Mouse (Mus musculus) limb, embryonic 15.5 days (tissue): ENCODE measurements around the gene Golga5. TPM values are rescaled to one million over a fixed set of nuclear protein-coding genes. Genes with fewer than 3 reads are reported as not detected.

Experiments used
- ATAC-seq: fragments of 200-750 bp; cut with Nextera tagmentation; 2 replicates; pipeline ENCODE4 v1.8.0; 2017; ENCODE audit warnings: low read depth, moderate TSS enrichment; ENCODE audit not compliant: insufficient number of reproducible peaks, low FRiP score, low TSS enrichment
- H3K27ac ChIP-seq: fragments of 300-500 bp; sonication (generic); 2 replicates; pipeline ENCODE4 v1.5.1; 2015; ENCODE audit warnings: moderate library complexity, mild to moderate bottlenecking, inconsistent platforms
- H3K27me3 ChIP-seq: fragments of 300-500 bp; sonication (generic); 2 replicates; pipeline ENCODE4 v1.6.1; 2015; ENCODE audit warnings: inconsistent platforms
- H3K36me3 ChIP-seq: fragments of 300-500 bp; sonication (generic); 2 replicates; pipeline ENCODE4 v1.6.1; 2015; ENCODE audit warnings: inconsistent platforms
- H3K4me1 ChIP-seq: fragments of 300-500 bp; sonication (generic); 2 replicates; pipeline ENCODE4 v1.6.1; 2015; ENCODE audit warnings: inconsistent platforms
- H3K4me2 ChIP-seq: fragments of 300-500 bp; sonication (generic); 2 replicates; pipeline ENCODE4 v1.6.1; 2015; ENCODE audit warnings: mild to moderate bottlenecking, inconsistent platforms
- H3K4me3 ChIP-seq: fragments of 300-500 bp; sonication (generic); 2 replicates; pipeline ENCODE4 v1.5.1; 2015; ENCODE audit warnings: mild to moderate bottlenecking, inconsistent platforms
- H3K9ac ChIP-seq: fragments of 300-500 bp; sonication (generic); 2 replicates; pipeline ENCODE4 v1.6.1; 2015; ENCODE audit warnings: inconsistent platforms
- H3K9me3 ChIP-seq: fragments of 300-500 bp; sonication (generic); 2 replicates; pipeline ENCODE4 v1.6.1; 2016; ENCODE audit warnings: inconsistent platforms
- WGBS: fragments of 180-500 bp; shearing (Covaris S2); methylation state at CpG from one replicate; pipeline ENCODE4 v1.1.7; 2015; 5-methylcytosine and 5-hydroxymethylcytosine counted together
- polyA plus RNA-seq: library from polyadenylated mRNA; unstranded; fragments of >200 nt; fragmentation: Nextera tagmentation; extraction: Ambion mirVana; gene quantifications from 2 replicates; pipeline ENCODE4 v1.2.1, GENCODE M21; 2015

Golga5 gene
- polyA plus RNA-seq, 1 experiment from 2014 or later: 44.1 TPM

- 57% methylated on average over 12 of the region's 12 CpGs for WGBS
- Histone ChIP-seq H3K27me3 (no peaks in the 10 kb centered on the region), H3K4me3 (no peak overlapping the region), H3K9me3 (no peaks in the 10 kb centered on the region), H3K36me3 (no peaks in the 10 kb centered on the region), H3K27ac (no peak overlapping the region), H3K4me2 (no peak overlapping the region), H3K9ac (no peak overlapping the region), H3K4me1 (peaks cover 7% of the 10 kb centered on the region; the same call in 1 of the 2 replicates)
- no peak for ATAC-seq
Measured at GRCm38 (mm10) chr12:102432238-102432637, 36.7 kb upstream of the Golga5 start.

- Histone ChIP-seq H3K4me3 (no peak overlapping the region), H3K9me3 (no peaks in the 10 kb centered on the region), H3K9ac (no peak overlapping the region), H3K27me3 (no peaks in the 10 kb centered on the region), H3K4me1 (peaks cover 19% of the 10 kb centered on the region), H3K27ac (no peak overlapping the region), H3K4me2 (no peak overlapping the region), H3K36me3 (no peaks in the 10 kb centered on the region)
- WGBS: 81% methylated on average over 4 of the region's 4 CpGs
- ATAC-seq: no peak
Measured at GRCm38 (mm10) chr12:102434107-102434506, 34.8 kb upstream of the Golga5 start.

- H3K36me3 ChIP-seq: no peaks in the 10 kb centered on the region
- no peak overlapping the region for H3K4me2 ChIP-seq
- ATAC-seq: no peak
- H3K4me3 ChIP-seq: no peak overlapping the region
- no peaks in the 10 kb centered on the region for H3K27me3 ChIP-seq
- 64% methylated on average over 10 of the region's 10 CpGs for WGBS
- H3K27ac ChIP-seq: no peak overlapping the region
- H3K9me3 ChIP-seq: no peaks in the 10 kb centered on the region
- peaks cover 19% of the 10 kb centered on the region for H3K4me1 ChIP-seq
- H3K9ac ChIP-seq: no peak overlapping the region
Measured at GRCm38 (mm10) chr12:102436939-102437526, 31.9 kb upstream of the Golga5 start.

DNA sequence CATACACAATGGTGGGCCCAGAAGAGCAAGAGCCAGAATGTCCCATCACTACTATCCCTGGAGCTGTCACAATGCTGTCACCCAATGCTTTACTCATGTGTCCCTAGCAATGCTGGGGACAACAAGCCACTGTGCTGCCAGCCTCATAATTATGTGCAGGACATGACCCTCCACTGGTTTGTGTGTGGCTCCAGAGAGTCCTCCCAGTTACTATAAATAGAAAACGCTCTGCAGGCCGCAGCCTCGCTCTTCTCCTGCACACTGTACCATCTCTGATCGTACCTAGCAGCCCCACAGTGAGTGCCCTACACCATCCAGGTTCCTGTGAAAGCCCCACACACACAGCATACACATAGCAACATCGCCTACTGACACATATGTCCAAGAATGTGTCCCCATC, 31.0 kb upstream of the Golga5 start:
- no peak for ATAC-seq

GRCm38 (mm10) chr12:102438983-102439631, 29.8 kb upstream of the Golga5 start:
- Histone ChIP-seq H3K4me1 (peaks cover 15% of the 10 kb centered on the region), H3K36me3 (no peaks in the 10 kb centered on the region), H3K9ac (peak overlapping the region; percentile 46), H3K4me2 (peak overlapping the region; percentile 66), H3K27ac (peak overlapping the region; percentile 65; the same call in 1 of the 2 replicates), H3K4me3 (peak overlapping the region; percentile 71), H3K27me3 (no peaks in the 10 kb centered on the region), H3K9me3 (no peaks in the 10 kb centered on the region)
- ATAC-seq: no peak
- WGBS: under 1% methylated on average over 20 of the region's 20 CpGs

More for the DNA sequence above, 31.0 kb upstream of the Golga5 start:
- Histone ChIP-seq H3K27ac (no peak overlapping the region), H3K9ac (no peak overlapping the region), H3K27me3 (no peaks in the 10 kb centered on the region), H3K4me2 (no peak overlapping the region), H3K4me1 (peaks cover 15% of the 10 kb centered on the region), H3K4me3 (peak overlapping the region; percentile 71; the same call in 1 of the 2 replicates), H3K9me3 (no peaks in the 10 kb centered on the region), H3K36me3 (no peaks in the 10 kb centered on the region)
- WGBS: 76% methylated on average over 5 of the region's 5 CpGs

DNA sequence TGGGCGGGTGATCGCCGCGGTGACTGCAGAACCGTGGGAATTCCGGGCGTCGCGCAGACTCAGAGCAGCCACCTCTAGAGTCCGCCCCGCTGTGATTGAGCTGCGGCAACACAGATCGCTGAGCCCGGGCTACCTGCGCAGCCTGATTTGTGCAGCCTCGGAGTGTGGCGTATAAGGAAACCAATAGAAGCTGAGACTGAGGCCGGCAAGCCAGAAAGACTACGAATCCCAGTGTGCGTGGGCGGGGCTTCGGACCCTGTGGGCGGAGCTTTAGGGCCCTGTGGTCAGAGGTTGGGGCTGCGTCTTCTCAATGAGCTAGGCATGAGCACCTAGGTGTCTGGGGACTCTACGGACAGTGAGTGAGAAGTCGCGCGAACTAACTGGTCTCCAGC, 29.3 kb upstream of the Golga5 start, which contains the start of gene Lgmn:
TSS of gene Lgmn (minus strand) at position 182 of the 392 bp plus-strand sequence.
- ATAC-seq: peak; percentile 98
- Histone ChIP-seq H3K4me1 (peaks cover 15% of the 10 kb centered on the region), H3K9ac (peak within 1 kb of the TSS; percentile 46), H3K9me3 (no peaks in the 10 kb centered on the region), H3K4me3 (peak within 1 kb of the TSS; percentile 71), H3K36me3 (no peaks in the 10 kb centered on the region), H3K4me2 (peak within 1 kb of the TSS; percentile 66), H3K27me3 (no peaks in the 10 kb centered on the region), H3K27ac (peak within 1 kb of the TSS; percentile 65; the same call in 1 of the 2 replicates)
- WGBS: under 1% methylated on average over 28 of the region's 28 CpGs

DNA sequence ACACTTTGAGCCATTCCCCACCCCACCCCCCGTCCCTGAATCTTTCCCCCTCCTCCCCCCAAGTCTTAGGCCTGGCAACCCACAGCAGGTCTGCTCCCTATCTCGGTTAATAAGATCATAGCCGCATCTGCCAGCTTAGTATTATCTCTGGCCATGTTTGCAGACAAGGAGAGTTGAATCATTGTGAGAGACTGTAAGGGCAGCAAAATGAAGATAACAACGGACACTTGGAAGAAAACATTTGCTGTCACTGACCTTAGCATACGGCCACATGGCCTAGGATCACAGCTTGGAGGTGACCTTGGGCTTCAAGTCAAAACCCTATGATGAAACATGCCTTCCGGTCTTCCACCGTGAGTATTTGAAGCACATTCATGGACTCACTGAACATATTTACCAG, 28.4 kb upstream of the Golga5 start:
- H3K36me3 ChIP-seq: no peaks in the 10 kb centered on the region
- no peak for ATAC-seq
- H3K4me1 ChIP-seq: peaks cover 15% of the 10 kb centered on the region
- H3K4me2 ChIP-seq: no peak overlapping the region
- no peak overlapping the region for H3K4me3 ChIP-seq
- WGBS: 84% methylated on average over 7 of the region's 7 CpGs
- H3K27me3 ChIP-seq: no peaks in the 10 kb centered on the region
- H3K9ac ChIP-seq: no peak overlapping the region
- H3K27ac ChIP-seq: no peak overlapping the region
- no peaks in the 10 kb centered on the region for H3K9me3 ChIP-seq

DNA sequence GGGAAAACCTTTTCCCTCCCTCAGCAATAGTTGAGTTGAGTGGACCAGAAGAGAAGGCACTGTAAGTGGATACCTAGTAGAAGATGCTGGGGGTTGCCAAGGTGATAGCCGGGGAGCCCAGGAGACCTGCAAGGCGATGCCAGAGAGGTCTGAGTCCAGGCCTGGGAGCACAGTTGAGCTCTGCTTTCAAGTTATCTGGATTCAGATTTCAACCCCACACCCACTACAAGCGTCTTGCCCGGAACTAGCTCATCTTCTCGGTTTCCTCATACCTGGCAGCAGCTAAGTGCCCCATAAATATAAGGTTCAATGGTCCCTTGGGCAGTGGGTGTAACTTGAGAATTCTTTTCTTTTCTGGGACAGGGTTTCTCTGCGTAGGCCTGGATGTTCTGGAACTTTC, 27.8 kb upstream of the Golga5 start:
- H3K36me3 ChIP-seq: no peaks in the 10 kb centered on the region
- no peak overlapping the region for H3K4me2 ChIP-seq
- H3K9ac ChIP-seq: no peak overlapping the region
- H3K4me1 ChIP-seq: peaks cover 15% of the 10 kb centered on the region
- H3K27me3 ChIP-seq: no peaks in the 10 kb centered on the region
- no peak overlapping the region for H3K4me3 ChIP-seq
- no peak for ATAC-seq
- no peaks in the 10 kb centered on the region for H3K9me3 ChIP-seq
- H3K27ac ChIP-seq: no peak overlapping the region
- WGBS: 61% methylated on average over 6 of the region's 6 CpGs

- Histone ChIP-seq H3K9ac (no peak overlapping the region), H3K27ac (no peak overlapping the region), H3K9me3 (no peaks in the 10 kb centered on the region), H3K36me3 (no peaks in the 10 kb centered on the region), H3K4me3 (no peak overlapping the region), H3K4me2 (no peak overlapping the region), H3K27me3 (no peaks in the 10 kb centered on the region), H3K4me1 (peaks cover 15% of the 10 kb centered on the region)
- ATAC-seq: no peak
- 85% methylated on average over 15 of the region's 15 CpGs for WGBS
Measured at GRCm38 (mm10) chr12:102442639-102443038, 26.3 kb upstream of the Golga5 start.

GRCm38 (mm10) chr12:102443676-102444075, 25.3 kb upstream of the Golga5 start:
- Histone ChIP-seq H3K36me3 (no peaks in the 10 kb centered on the region), H3K9me3 (no peaks in the 10 kb centered on the region)

DNA sequence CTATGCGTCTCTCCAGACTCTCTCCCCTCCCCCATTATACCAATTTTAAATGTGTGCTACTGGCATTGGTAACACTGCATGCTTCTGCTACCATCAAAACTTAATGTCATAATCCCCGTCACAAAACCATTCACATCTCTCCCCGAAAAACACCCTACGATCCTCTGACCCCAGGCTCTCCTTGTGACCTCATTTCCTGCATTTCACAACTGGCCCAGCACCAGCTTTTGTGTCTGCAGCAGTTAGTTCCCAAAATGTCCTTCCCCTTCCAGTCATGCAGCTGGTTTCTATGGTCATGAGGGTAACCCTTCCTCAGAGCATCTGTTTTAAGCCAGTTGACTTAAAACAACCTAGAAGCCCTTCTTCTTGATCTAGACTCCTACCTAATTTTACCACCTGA, 23.5 kb upstream of the Golga5 start:
- H3K9ac ChIP-seq: no peak overlapping the region
- H3K4me3 ChIP-seq: no peak overlapping the region
- H3K27ac ChIP-seq: no peak overlapping the region
- H3K4me2 ChIP-seq: no peak overlapping the region
- no peaks in the 10 kb centered on the region for H3K9me3 ChIP-seq
- H3K27me3 ChIP-seq: no peaks in the 10 kb centered on the region
- H3K36me3 ChIP-seq: no peaks in the 10 kb centered on the region
- 66% methylated on average over 4 of the region's 4 CpGs for WGBS
- peaks cover 4% of the 10 kb centered on the region; the same call in 1 of the 2 replicates for H3K4me1 ChIP-seq
- ATAC-seq: no peak

More at GRCm38 (mm10) chr12:102443676-102444075, 25.3 kb upstream of the Golga5 start:
- no peak overlapping the region for H3K27ac ChIP-seq
- no peak overlapping the region for H3K9ac ChIP-seq
- WGBS: 78% methylated on average over 5 of the region's 5 CpGs
- no peaks in the 10 kb centered on the region for H3K27me3 ChIP-seq
- H3K4me1 ChIP-seq: peaks cover 7% of the 10 kb centered on the region
- ATAC-seq: no peak
- H3K4me3 ChIP-seq: no peak overlapping the region
- H3K4me2 ChIP-seq: no peak overlapping the region

DNA sequence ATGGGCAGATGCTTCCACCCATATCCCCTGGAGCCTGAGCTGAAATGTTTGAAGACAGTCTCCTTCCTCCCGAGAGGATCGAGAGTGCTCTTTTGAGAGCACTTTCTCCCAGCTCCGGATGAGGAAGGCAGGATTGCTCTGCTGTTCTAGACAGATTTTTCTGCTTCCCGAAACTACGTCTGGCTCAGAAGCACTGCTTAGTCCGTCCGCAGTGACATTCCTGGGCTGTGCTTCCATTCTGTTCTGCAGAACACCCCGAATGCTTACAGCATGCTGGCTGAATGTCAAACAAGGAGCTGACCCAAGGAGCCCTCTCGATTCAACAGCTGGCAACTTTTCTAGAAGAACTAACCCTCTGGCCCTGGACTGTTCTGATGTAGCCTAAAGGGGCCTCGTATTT, 18.5 kb upstream of the Golga5 start:
- 46% methylated on average over 10 of the region's 10 CpGs for WGBS
- Histone ChIP-seq H3K4me2 (no peak overlapping the region), H3K9me3 (no peaks in the 10 kb centered on the region), H3K36me3 (no peaks in the 10 kb centered on the region), H3K27ac (0 out of 2 replicates have a peak overlapping the region, but pooled peaks have one; percentile 47), H3K4me1 (peaks cover 6% of the 10 kb centered on the region; the same call in 1 of the 2 replicates), H3K9ac (no peak overlapping the region), H3K27me3 (no peaks in the 10 kb centered on the region), H3K4me3 (no peak overlapping the region)
- no peak for ATAC-seq
